Mouse (Mus musculus) gastrocnemius, adult 18-20 months (tissue): ENCODE results near the gene Nipa2. TPM values are rescaled to one million over a fixed set of nuclear protein-coding genes. Genes with fewer than 3 reads are reported as not detected.
"Not testable (repeated sequence)": the region's sequence is repeated elsewhere in the genome, so short reads cannot be mapped to it uniquely, and the experiment has no call there.

Experiments
- DNase-seq: peaks from one replicate; pipeline ENCODE4 v3.0.0; 2021; ENCODE audit warnings: low spot score
- total RNA-seq, 2 experiments: library from RNA; stranded (reverse); gene quantifications; 2 replicates each; pipeline ENCODE4 v1.2.3; 2021

The Nipa2 gene
- total RNA-seq, 2 experiments from 2014 or later, result 29.9 to 33.5 TPM

- DNase-seq, result no peak
These were observed 6.2 kb downstream of the Nipa2 start for GRCm38 (mm10) chr7:55956054-55956453.

GRCm38 (mm10) chr7:55938341-55938740 lies 23.9 kb downstream of the Nipa2 start:
- DNase-seq, result no peak

GRCm38 (mm10) chr7:55935025-55935424 lies 27.3 kb downstream of the Nipa2 start:
- no peak for DNase-seq

GRCm38 (mm10) chr7:55928649-55929048 lies 33.6 kb downstream of the Nipa2 start:
- no peak for DNase-seq

GRCm38 (mm10) chr7:55927262-55927661 lies 35.0 kb downstream of the Nipa2 start:
- DNase-seq, result no peak

GRCm38 (mm10) chr7:55918365-55918764 lies 43.9 kb downstream of the Nipa2 start:
- DNase-seq, result not testable (repeated sequence)

GRCm38 (mm10) chr7:55912118-55912517 lies 50.2 kb downstream of the Nipa2 start:
- DNase-seq, result no peak

GRCm38 (mm10) chr7:55911371-55911770 lies 50.9 kb downstream of the Nipa2 start:
- DNase-seq, result peak; percentile 7

- DNase-seq, result no peak
These were observed 51.9 kb downstream of the Nipa2 start for GRCm38 (mm10) chr7:55910356-55910755.

- no peak for DNase-seq
These were observed 52.8 kb downstream of the Nipa2 start for GRCm38 (mm10) chr7:55909519-55909918.

GRCm38 (mm10) chr7:55905449-55905848 lies 56.8 kb downstream of the Nipa2 start:
- DNase-seq, result no peak

GRCm38 (mm10) chr7:55903766-55904165 lies 58.5 kb downstream of the Nipa2 start:
- DNase-seq, result no peak

GRCm38 (mm10) chr7:55891797-55892196 lies 70.5 kb downstream of the Nipa2 start:
- no peak for DNase-seq

GRCm38 (mm10) chr7:55890731-55891130 lies 71.5 kb downstream of the Nipa2 start:
- DNase-seq, result no peak

GRCm38 (mm10) chr7:55889996-55890395 lies 72.3 kb downstream of the Nipa2 start:
- no peak for DNase-seq

GRCm38 (mm10) chr7:55888603-55889002 lies 73.7 kb downstream of the Nipa2 start:
- no peak for DNase-seq

Other genes starting within 250 kb of the Nipa2 start
- under 1 TPM; 0.31 to 0.43 TPM for gene Siglech, start 194.3 kb downstream of the Nipa2 start, total RNA-seq
- gene Tubgcp5, start 168.3 kb downstream of the Nipa2 start, total RNA-seq, result 10 to 100 TPM in 1 of 2 experiments, 1 to 10 TPM in 1; 9.9 to 10.2 TPM
- gene Cyfip1, start 120.7 kb downstream of the Nipa2 start, total RNA-seq, result 10 to 100 TPM; 20.3 to 21.0 TPM
- 1 to 10 TPM; 3.4 to 3.9 TPM for gene Nipa1, start 57.5 kb upstream of the Nipa2 start, total RNA-seq
- 10 to 100 TPM; 49.6 to 52.6 TPM for gene Herc2, start 87.7 kb upstream of the Nipa2 start, total RNA-seq